10 mouse cellular contexts compared by ENCODE assay signal in the genomic region with DNA sequence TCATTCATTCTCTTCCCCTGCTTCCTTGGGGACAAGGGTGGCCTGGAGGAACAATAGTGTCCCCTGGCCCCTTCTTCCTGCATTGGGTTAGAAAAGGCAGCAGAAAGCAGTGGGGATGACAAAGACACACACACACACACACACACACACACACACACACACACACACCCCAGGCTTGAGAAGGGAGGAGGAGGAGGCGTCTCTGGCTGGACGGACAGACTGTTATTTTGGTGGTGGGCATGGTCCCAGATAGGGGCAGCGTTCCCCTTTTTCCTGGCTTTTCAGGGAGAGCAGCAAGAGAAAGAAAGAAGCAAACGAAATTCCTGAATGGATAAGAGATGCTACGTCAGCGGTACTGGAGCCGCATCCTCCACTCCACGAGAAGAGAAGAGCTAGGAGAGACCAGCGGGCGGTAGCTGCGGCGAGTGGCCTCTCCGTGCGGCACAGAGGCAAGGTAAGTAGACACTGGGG. TPM values are rescaled to one million over a fixed set of nuclear protein-coding genes. Genes with fewer than 3 reads are reported as not detected.
DNase-seq lines count a peak whose midpoint lies in the region.
"Had no signal": no experiment of that assay in that cellular context is flagged by ENCODE, and none has a peak within 500 bp of the region (broad histone marks: within the 10 kb centered on the region; RNA-seq: fewer than 3 reads in every experiment).

No protein-coding gene starts in this region.

- peak; percentile 84 to 86 for DNase-seq in cerebellum, postnatal 25 days
- DNase-seq in frontal cortex, postnatal 10 days (ENCODE audit: low spot score in 2 of 2): peak; percentile 63 to 73
- DNase-seq in left cerebral cortex, postnatal 25 days (ENCODE audit: low spot score in 2 of 2): peak; percentile 81 to 87
- peak; percentile 76 to 80 for DNase-seq in right cerebral cortex, adult 2 months (ENCODE audit: low spot score in 2 of 2)
- DNase-seq in thymus, postnatal 0 days (ENCODE audit: low spot score): no peak
- DNase-seq in spleen, postnatal 14 days (ENCODE audit: low spot score in 2 of 2): no peak
- no peak for DNase-seq in kidney, postnatal 10 days

- intact Hi-C loops in left cerebral cortex, postnatal 25 days (cut with DNase I): no loop called here

RNA-seq across cellular contexts. Expression of a gene that starts 47.6 kb away (rescaled TPM):
- not detected for total RNA-seq in left cerebral cortex, postnatal 25 days (2021)
- polyA plus RNA-seq in thymus, postnatal 0 days (2015; fragmentation: Nextera tagmentation; extraction: Ambion mirVana): 0.58 and 0.66 TPM in 2 replicates
- total RNA-seq: common myeloid progenitor, adult 5-6 weeks; left cerebral cortex, postnatal 36 days had no signal
- polyA plus RNA-seq: heart, embryonic 14.5 days had no signal

Comparison
In these comparisons a context has a peak if more than half of its experiments do, and no peak if none do; other contexts are left out.
1. DNase-seq: peak in cerebellum, postnatal 25 days (2 of 2), frontal cortex, postnatal 10 days (2 of 2), left cerebral cortex, postnatal 25 days (2 of 2) and right cerebral cortex, adult 2 months (2 of 2); none in thymus, postnatal 0 days (single experiment), spleen, postnatal 14 days (0 of 2) and kidney, postnatal 10 days (single experiment).